Mouse (Mus musculus): Measurements from ENCODE around the gene Ehd2.

Gene Ehd2

DNA sequence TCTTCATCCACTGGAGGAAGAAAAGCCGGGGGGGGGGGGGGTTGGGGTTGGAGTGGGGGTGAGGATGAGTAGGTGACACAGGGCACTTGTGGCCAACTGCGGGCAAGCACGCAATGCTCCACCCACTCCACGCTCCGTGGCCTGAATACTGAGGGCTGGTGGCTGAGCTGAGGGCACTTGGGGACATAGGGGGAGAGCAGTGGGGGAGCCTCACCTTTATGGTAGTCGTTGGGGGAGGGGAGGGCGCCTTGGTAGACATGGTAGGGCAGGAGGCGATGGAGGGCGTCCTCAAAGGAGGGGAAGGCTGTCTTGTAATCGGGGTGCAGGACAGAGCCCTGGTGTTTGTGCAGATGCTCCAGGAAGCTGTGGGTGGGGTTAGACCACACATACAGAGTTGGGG lies 8.1 kb upstream of the Ehd2 start:
- DNase-seq (ENCODE audit: low read depth, low spot score): no peak

GRCm38 (mm10) chr7:15974712-15975111 lies 7.3 kb upstream of the Ehd2 start:
- peak; percentile 78 for DNase-seq (ENCODE audit: low read depth, low spot score)

DNA sequence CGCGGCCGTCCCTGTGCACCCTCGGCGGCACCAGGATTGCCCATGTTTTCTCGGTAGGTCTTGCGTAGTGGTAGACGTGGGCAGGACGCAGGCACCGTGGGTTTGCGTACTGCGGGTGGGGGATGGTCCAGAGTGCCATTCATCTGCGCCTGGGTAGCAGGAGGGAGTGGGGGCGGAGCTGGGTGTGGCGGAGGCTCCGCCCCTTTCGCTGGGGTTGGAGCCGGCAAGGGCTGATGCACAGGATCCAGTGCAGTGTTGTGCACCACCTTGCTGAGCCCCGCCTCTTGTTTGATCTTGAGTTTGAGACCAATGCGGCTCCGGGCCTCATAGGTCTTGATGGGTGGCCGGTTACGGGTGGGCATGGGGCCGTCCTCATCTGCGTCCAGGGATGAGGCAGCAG lies 4.9 kb upstream of the Ehd2 start:
- peak; percentile 87 for DNase-seq (ENCODE audit: low read depth, low spot score)

DNA sequence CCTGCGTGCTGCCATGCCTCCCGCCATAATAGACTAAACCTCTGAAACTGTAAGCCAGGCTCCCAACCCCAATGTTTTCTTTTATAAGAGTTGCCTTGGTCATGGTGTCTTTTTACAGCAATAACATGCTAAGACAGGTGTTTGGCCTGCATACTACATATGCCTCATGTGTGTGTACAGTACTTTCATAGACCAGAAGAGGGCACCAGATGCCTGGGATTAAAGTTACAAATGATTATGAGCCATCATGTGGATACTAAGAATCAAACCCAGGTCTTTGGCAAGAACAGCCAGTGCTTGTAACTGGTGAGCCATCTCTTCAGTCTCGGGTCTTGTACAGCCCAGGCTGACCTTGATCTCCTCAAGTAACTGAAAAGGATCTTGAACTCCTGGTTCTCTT lies 2.3 kb upstream of the Ehd2 start:
- DNase-seq (ENCODE audit: low read depth, low spot score): no peak

DNA sequence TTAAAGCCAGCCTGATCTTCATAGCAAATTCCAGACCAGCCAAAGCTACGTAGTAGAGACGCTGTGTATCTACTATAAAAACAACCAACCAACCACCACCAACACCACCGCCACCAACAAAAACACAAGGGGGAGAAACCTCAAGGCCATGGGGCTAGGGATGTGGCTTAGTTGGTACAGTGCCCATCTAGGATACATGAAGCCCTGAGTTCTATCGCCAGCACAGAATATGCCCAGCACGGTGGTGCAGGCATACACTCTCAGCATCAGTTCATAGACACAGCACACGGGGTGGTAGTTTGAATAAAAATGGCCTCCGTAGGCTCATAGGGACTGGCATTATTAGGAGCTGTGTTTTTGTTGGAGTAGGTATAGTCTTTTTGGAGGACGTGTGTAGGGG lies 955 bp upstream of the Ehd2 start:
- DNase-seq (ENCODE audit: low read depth, low spot score): no peak

DNA sequence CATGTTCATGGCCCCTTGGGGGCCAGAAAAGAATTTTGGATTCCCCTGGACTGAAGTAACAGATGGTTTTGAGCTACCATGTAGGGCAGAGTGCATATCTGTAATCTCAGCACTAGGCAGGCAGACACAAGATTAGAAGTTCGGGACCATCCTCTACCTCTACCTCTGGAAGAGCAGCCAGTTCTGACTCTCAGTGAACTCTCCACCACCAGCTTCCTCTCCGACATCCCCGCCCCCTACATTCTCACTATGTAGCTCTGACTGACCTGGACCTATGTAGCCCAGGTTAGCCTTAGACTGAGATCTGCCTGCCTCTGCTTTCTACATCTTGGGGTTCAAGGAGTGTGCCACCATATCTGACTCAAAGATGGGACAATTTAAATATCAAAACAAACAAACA lies 878 bp downstream of the Ehd2 start:
- DNase-seq (ENCODE audit: low read depth, low spot score): no peak

DNA sequence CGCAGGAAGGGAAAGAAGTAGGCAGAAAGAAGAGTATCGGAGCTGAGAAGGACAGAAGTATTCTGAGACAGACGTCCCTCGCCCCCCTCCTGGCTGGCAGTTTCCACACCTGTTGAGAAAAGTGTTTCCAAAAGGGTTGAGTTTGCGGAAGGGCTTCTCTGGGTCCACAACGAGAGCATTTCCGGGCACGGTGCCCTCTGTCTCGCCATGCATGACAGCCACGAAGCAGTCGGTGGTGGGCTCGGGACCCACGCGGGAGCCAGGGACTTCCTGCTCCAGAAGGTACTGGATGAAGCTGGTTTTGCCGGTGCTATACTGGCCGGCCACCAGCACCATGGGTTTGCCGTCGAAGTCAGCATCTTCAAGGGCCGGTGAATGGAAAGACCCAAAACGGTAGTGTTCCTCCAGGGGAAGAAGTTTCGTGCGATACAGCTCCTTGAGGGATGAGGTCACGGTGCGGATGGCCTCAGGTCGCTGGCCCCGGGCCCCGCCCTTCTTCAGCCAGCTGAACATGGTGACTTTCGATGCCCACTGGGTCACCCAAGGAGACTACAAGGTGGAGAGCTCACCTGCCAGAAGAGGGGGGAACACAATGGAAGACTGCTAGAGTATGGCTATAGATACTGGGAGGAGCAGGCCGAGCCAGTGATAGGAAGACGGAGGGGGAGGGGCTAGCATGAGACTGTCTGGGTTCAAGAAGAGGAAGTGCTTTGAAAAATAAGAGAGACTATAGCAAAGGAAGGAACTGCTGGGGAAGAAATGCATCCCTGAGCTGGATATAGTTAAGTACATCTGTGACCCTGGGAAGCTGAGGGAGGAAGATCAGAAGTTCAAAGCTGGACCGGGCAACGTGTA lies 3.3 kb downstream of the Ehd2 start:
- no peak for DNase-seq (ENCODE audit: low read depth, low spot score)

DNA sequence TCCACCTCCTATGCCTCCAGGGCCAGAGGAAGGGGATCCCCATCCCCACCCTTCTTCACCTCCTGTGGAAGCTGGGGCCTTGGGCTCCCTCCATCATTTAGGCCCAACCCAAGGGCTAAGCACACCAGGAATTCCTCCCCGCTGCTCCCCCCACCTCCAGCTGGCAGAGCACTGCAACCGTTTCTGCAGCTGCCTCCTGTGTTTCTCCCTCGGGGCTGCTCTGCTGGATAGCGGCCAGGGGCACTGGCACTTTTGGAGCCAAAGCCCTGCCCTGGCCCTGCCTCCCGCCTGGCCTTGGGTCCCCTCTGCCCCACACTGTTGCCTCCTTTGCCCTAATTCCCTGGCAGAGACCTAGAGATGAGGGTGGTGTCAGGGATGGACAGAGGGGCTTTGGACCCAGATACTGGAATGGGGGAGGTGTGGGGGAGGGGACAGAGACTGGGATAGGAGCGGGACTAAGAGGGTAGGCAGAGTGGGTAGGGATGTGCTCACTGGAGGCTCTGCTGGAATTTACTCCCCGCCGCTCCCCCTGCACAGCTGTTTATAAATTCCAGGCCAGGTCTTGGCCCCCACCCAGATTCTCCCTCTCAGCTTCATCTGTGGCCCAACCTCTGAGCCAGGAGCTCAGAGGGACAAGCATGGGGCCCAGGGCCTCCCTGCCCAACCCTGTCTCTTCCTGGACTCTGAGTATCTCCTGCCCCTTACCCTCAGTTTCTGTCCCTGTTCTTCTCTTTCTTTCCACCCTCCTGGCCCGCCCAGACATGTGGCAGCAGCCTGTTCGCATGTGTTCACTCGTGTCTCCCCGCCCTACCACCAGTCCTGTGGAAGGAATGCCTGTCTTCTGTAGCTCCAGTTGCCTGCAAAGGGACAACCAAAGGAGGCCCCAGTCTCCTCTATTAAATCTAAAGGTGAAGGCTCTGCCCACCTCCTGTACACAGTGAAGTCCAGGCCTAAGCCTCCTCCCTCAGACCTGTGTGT lies 4.8 kb downstream of the Ehd2 start:
- no peak for DNase-seq (ENCODE audit: low read depth, low spot score)

GRCm38 (mm10) chr7:15961798-15962197 lies 5.6 kb downstream of the Ehd2 start:
- no peak for DNase-seq (ENCODE audit: low read depth, low spot score)

GRCm38 (mm10) chr7:15961239-15961638 lies 6.1 kb downstream of the Ehd2 start:
- no peak for DNase-seq (ENCODE audit: low read depth, low spot score)

- no peak for DNase-seq (ENCODE audit: low read depth, low spot score)
Measured at GRCm38 (mm10) chr7:15960691-15961090, 6.7 kb downstream of the Ehd2 start.

- no peak for DNase-seq (ENCODE audit: low read depth, low spot score)
Measured at GRCm38 (mm10) chr7:15956143-15956542, 11.2 kb downstream of the Ehd2 start.

GRCm38 (mm10) chr7:15955509-15955908 lies 11.9 kb downstream of the Ehd2 start:
- no peak for DNase-seq (ENCODE audit: low read depth, low spot score)

- DNase-seq (ENCODE audit: low read depth, low spot score): peak; percentile 74
Measured at GRCm38 (mm10) chr7:15954978-15955443, 12.4 kb downstream of the Ehd2 start.

DNA sequence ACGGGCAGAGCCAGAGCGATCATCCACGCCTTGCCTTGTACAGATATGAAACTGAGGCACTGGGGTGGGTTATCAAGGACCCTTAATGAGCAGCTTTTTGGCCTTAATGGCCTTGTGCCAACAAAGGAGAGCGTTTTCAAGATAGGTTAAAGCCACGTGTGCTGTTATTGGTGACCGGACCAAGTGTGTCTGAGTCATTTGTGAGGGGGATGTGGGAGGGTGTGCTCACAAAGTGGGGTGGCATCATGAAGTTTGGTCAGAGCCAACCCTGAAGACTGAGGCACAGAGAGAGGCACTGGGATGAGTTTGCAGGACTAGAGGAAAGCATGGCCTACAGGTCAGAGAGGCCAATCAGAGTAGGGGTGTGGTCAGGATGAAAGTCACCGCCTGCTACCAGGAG lies 12.9 kb downstream of the Ehd2 start:
- DNase-seq (ENCODE audit: low read depth, low spot score): no peak

DNA sequence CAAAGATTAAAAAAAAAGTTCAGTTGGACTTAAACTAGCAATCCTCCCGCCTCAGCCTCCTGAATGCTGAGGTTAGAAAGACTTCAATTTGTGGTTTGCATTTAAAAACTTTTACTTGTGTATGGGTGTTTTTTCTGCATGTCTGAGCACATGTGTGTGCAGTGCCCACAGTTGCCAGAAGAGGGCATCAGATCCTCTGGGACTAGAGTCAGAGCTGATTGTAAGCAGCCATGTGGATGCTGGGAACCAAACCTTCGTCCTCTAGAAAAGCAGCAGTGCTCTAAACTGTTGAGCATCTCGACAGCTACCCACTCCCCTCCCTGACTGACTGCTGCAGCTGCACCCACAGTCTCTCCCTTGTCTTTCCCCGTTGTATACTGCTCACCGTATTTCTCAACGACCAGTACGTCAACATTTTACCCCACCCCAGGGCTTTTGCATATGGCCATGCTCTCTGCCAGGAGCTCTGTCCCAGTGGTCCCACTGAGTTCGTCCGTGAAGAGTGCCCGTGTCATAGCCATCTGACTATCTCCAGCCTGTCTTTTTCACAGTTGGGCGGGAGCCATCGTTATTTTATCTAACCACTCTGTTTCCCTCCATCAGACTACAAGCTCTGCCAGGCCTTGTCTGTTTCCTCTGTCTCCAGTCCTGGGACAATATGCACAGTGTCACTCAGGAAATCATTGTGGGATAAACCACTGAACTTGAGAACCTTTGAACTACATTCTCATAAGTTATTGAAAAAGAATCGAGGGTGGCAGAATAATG lies 13.9 kb downstream of the Ehd2 start:
- DNase-seq (ENCODE audit: low read depth, low spot score): peak; percentile 88

DNA sequence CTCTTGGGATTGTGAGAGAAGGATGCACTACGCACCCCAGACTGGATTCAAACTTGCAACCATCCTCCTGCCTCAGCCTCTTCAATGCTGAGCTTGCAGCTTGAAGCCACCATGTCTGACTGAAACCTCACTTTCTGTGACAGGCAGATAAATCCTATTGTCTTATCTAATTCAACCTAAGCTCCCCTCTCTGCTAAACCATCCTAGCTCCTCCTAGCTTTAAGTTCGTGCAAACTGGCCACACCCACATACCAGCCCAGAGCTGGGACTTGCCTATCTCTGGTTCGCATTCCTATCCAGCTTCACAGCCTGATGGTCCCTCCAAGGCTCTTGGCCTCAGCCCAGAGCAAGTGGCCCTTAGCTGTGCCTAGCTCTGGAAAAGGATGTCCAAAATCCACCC lies 15.0 kb downstream of the Ehd2 start:
- DNase-seq (ENCODE audit: low read depth, low spot score): no peak

DNA sequence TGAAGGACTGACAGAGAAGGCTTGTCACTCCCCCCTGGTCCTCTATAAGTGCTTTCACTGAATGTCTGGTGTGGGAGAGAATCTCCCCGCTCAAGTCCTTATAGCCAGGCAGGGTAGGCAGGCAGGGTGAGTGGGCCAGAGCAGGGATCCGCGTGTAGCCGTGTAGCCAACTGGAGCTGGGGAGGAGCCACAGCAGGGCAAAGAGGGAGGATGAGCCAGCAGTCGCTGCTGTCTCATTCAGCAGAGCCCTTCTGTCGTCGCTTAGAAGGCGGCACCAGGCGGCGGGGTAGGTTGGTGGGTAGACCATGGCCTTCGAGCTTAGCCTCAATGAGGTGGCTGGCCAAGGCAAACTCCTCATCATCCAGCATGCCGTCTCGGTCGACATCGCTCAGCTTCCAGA lies 17.4 kb downstream of the Ehd2 start:
- DNase-seq (ENCODE audit: low read depth, low spot score): no peak

GRCm38 (mm10) chr7:15949216-15949790 lies 18.1 kb downstream of the Ehd2 start:
- no peak for DNase-seq (ENCODE audit: low read depth, low spot score)

- DNase-seq (ENCODE audit: low read depth, low spot score): peak; percentile 93
Measured at GRCm38 (mm10) chr7:15948381-15948941, 18.9 kb downstream of the Ehd2 start.

GRCm38 (mm10) chr7:15947653-15948260 lies 19.6 kb downstream of the Ehd2 start:
- DNase-seq (ENCODE audit: low read depth, low spot score): no peak
